Mouse (Mus musculus): ENCODE data around the gene Zfp536. TPM values are rescaled to one million over a fixed set of nuclear protein-coding genes. Genes with fewer than 3 reads are reported as not detected.

Gene Zfp536
- polyA plus RNA-seq, 1 experiment from 2014 or later, result 8.2 TPM

- Histone ChIP-seq H3K36me3 (no peaks in the 10 kb centered on the region), H3K9me3 (no peaks in the 10 kb centered on the region), H3K4me3 (no peak overlapping the region), H3K9ac (no peak overlapping the region), H3K4me2 (no peak overlapping the region), H3K4me1 (peaks cover 38% of the 10 kb centered on the region), H3K27ac (no peak overlapping the region), H3K27me3 (peaks cover 71% of the 10 kb centered on the region)
- 27% methylated on average over 5 of the region's 5 CpGs for WGBS
- ATAC-seq (ENCODE audit: insufficient number of reproducible peaks, low FRiP score, low TSS enrichment, low read depth), result no peak
These were observed 465 bp upstream of the Zfp536 start for GRCm38 (mm10) chr7:37773906-37774305.

- no peaks in the 10 kb centered on the region for H3K9me3 ChIP-seq
- H3K9ac ChIP-seq, result peak overlapping the region; percentile 35
- ATAC-seq (ENCODE audit: insufficient number of reproducible peaks, low FRiP score, low TSS enrichment, low read depth), result no peak
- peak overlapping the region; percentile 96 for H3K4me2 ChIP-seq
- peaks cover 46% of the 10 kb centered on the region for H3K4me1 ChIP-seq
- no peak overlapping the region for H3K27ac ChIP-seq
- H3K27me3 ChIP-seq, result peaks cover 84% of the 10 kb centered on the region
- no peaks in the 10 kb centered on the region for H3K36me3 ChIP-seq
- H3K4me3 ChIP-seq, result peak overlapping the region; percentile 54
- under 1% methylated on average over 46 of the region's 46 CpGs for WGBS
These were observed 797 bp downstream of the Zfp536 start for GRCm38 (mm10) chr7:37772376-37773311.

- under 1% methylated on average over 66 of the region's 75 CpGs for WGBS
- Histone ChIP-seq H3K4me2 (peak overlapping the region; percentile 96), H3K9me3 (no peaks in the 10 kb centered on the region), H3K27ac (peak overlapping the region; percentile 54; the same call in 1 of the 2 replicates), H3K9ac (peak overlapping the region; percentile 35), H3K4me1 (peaks cover 46% of the 10 kb centered on the region), H3K36me3 (no peaks in the 10 kb centered on the region), H3K4me3 (peak overlapping the region; percentile 54), H3K27me3 (peaks cover 86% of the 10 kb centered on the region)
- ATAC-seq (ENCODE audit: insufficient number of reproducible peaks, low FRiP score, low TSS enrichment, low read depth), result 0 out of 2 replicates have a peak, but pooled peaks have one; percentile 27
These were observed 1.7 kb downstream of the Zfp536 start for GRCm38 (mm10) chr7:37771491-37772375.

- under 1% methylated on average over 57 of the region's 57 CpGs for WGBS
- Histone ChIP-seq H3K27me3 (peaks cover 85% of the 10 kb centered on the region), H3K9ac (peak overlapping the region; percentile 40), H3K9me3 (no peaks in the 10 kb centered on the region), H3K4me2 (peak overlapping the region; percentile 96), H3K4me3 (peak overlapping the region; percentile 54), H3K36me3 (no peaks in the 10 kb centered on the region), H3K27ac (peak overlapping the region; percentile 65), H3K4me1 (peaks cover 46% of the 10 kb centered on the region)
- peak; percentile 65; the same call in 1 of the 2 replicates for ATAC-seq (ENCODE audit: insufficient number of reproducible peaks, low FRiP score, low TSS enrichment, low read depth)
These were observed 2.9 kb downstream of the Zfp536 start for GRCm38 (mm10) chr7:37770400-37771050.

- WGBS, result under 1% methylated on average over 53 of the region's 53 CpGs
- Histone ChIP-seq H3K27me3 (peaks cover 81% of the 10 kb centered on the region), H3K36me3 (no peaks in the 10 kb centered on the region), H3K4me2 (peak overlapping the region; percentile 96), H3K27ac (peak overlapping the region; percentile 65), H3K9me3 (no peaks in the 10 kb centered on the region), H3K4me3 (peak overlapping the region; percentile 54), H3K9ac (peak overlapping the region; percentile 40; the same call in 1 of the 2 replicates), H3K4me1 (peaks cover 42% of the 10 kb centered on the region)
- peak; percentile 49; the same call in 1 of the 2 replicates for ATAC-seq (ENCODE audit: insufficient number of reproducible peaks, low FRiP score, low TSS enrichment, low read depth)
These were observed 3.7 kb downstream of the Zfp536 start for GRCm38 (mm10) chr7:37769526-37770399.

GRCm38 (mm10) chr7:37769004-37769403 lies 4.4 kb downstream of the Zfp536 start:
- Histone ChIP-seq H3K4me1 (peaks cover 42% of the 10 kb centered on the region), H3K4me3 (peak overlapping the region; percentile 54), H3K27ac (no peak overlapping the region), H3K36me3 (no peaks in the 10 kb centered on the region), H3K9ac (0 out of 2 replicates have a peak overlapping the region, but pooled peaks have one; percentile 23), H3K9me3 (no peaks in the 10 kb centered on the region), H3K27me3 (peaks cover 78% of the 10 kb centered on the region), H3K4me2 (peak overlapping the region; percentile 96)
- 1% methylated on average over 28 of the region's 28 CpGs for WGBS
- no peak for ATAC-seq (ENCODE audit: insufficient number of reproducible peaks, low FRiP score, low TSS enrichment, low read depth)

GRCm38 (mm10) chr7:37768310-37768940 lies 5.0 kb downstream of the Zfp536 start:
- WGBS, result 13% methylated on average over 10 of the region's 10 CpGs
- Histone ChIP-seq H3K36me3 (no peaks in the 10 kb centered on the region), H3K27ac (no peak overlapping the region), H3K9me3 (no peaks in the 10 kb centered on the region), H3K4me3 (peak overlapping the region; percentile 54), H3K9ac (no peak overlapping the region), H3K27me3 (peaks cover 74% of the 10 kb centered on the region), H3K4me2 (peak overlapping the region; percentile 96), H3K4me1 (peaks cover 42% of the 10 kb centered on the region)
- ATAC-seq (ENCODE audit: insufficient number of reproducible peaks, low FRiP score, low TSS enrichment, low read depth), result no peak

- no peaks in the 10 kb centered on the region for H3K9me3 ChIP-seq
- H3K27me3 ChIP-seq, result no peaks in the 10 kb centered on the region
- no peak overlapping the region for H3K27ac ChIP-seq
- H3K9ac ChIP-seq, result no peak overlapping the region
- H3K4me1 ChIP-seq, result 0 out of 2 replicates have a peak, but pooled peaks cover 3% of the 10 kb centered on the region
- no peaks in the 10 kb centered on the region for H3K36me3 ChIP-seq
- WGBS, result 83% methylated on average over 5 of the region's 5 CpGs
- H3K4me2 ChIP-seq, result no peak overlapping the region
- H3K4me3 ChIP-seq, result no peak overlapping the region
- ATAC-seq (ENCODE audit: insufficient number of reproducible peaks, low FRiP score, low TSS enrichment, low read depth), result no peak
These were observed 14.6 kb downstream of the Zfp536 start for GRCm38 (mm10) chr7:37758886-37759285.

GRCm38 (mm10) chr7:37753024-37753423 lies 20.4 kb downstream of the Zfp536 start:
- 77% methylated on average over 1 of the region's 1 CpGs for WGBS
- ATAC-seq (ENCODE audit: insufficient number of reproducible peaks, low FRiP score, low TSS enrichment, low read depth), result no peak
- no peak overlapping the region for H3K9ac ChIP-seq
- H3K27me3 ChIP-seq, result no peaks in the 10 kb centered on the region
- no peaks in the 10 kb centered on the region for H3K9me3 ChIP-seq
- H3K27ac ChIP-seq, result no peak overlapping the region
- H3K4me3 ChIP-seq, result no peak overlapping the region
- 0 out of 2 replicates have a peak, but pooled peaks cover 3% of the 10 kb centered on the region for H3K4me1 ChIP-seq
- no peak overlapping the region for H3K4me2 ChIP-seq
- no peaks in the 10 kb centered on the region for H3K36me3 ChIP-seq

- no peaks in the 10 kb centered on the region for H3K36me3 ChIP-seq
- H3K9me3 ChIP-seq, result no peaks in the 10 kb centered on the region
- H3K4me1 ChIP-seq, result no peaks in the 10 kb centered on the region; the same call in 1 of the 2 replicates
- no peak overlapping the region for H3K4me2 ChIP-seq
- H3K27ac ChIP-seq, result no peak overlapping the region
- WGBS, result 37% methylated on average over 13 of the region's 13 CpGs
- H3K9ac ChIP-seq, result no peak overlapping the region
- no peaks in the 10 kb centered on the region for H3K27me3 ChIP-seq
- ATAC-seq (ENCODE audit: insufficient number of reproducible peaks, low FRiP score, low TSS enrichment, low read depth), result no peak
- no peak overlapping the region for H3K4me3 ChIP-seq
These were observed 27.2 kb downstream of the Zfp536 start for GRCm38 (mm10) chr7:37746133-37746761.

Data from limb, embryonic 15.5 days (tissue).